Mouse (Mus musculus) liver (tissue): Measurements from ENCODE around the gene Smyd1.

ENCODE experiments used
- DNase-seq: peaks from one replicate; pipeline ENCODE4 v3.0.0-alpha.2; 2020; ENCODE audit warnings: mixed read lengths

Gene Smyd1

DNA sequence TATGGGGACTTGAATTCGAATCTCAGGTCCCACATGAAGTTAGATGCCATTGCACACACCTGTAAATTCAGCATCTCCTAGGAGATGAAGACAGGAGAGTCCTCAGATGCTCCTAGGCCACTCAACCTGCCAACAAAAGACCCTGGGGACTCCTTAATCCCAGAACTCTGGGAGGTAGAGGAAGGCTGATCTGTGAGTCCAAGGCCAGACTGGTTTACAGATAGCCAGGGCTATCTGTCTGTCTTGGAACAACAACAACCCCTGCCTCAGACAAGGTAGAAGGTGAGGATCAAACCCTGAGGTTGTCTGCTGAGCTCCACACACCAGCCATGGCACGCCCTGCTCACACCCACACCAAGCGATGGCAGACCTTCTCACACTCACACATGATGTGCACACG is 62.9 kb downstream of the Smyd1 start:
- no peak for DNase-seq

DNA sequence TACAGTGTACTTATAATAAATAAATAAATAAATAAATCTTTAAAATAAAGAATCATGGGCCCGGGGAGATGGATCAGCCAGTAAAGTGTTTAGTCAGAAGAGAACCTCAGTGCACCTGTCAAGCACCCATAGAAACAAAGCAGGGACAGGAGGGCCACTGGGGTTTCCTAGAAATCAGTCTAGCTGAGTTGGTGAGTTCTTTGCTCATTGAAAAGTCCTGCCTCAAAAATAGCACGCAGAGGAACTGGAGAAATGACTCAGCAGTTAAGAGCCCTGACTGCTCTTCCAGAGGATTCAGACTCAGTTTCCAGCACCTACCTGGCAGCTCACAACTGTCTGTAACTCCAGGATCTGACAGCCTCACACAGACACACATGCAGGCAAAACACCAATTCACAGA is 63.5 kb downstream of the Smyd1 start:
- no peak for DNase-seq

DNA sequence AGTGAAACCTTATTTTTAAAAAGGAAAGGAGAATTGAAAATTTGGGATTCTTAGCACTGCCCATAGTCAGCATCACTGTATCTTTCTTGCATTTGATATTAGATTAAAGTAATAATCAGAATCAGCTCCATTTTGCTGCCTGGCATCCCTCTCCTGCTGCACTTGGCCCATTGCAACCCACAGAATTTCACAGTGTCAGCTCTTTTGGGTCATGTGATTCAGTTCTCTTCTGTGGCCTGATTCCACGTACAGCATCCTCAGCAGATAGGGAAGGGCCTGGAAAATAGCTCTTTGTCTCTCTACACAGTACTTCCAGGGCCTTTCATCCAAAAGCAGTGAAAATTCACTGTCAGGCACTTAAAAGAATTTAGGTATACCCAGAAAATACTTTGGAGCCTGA is 64.7 kb downstream of the Smyd1 start:
- DNase-seq = no peak

DNA sequence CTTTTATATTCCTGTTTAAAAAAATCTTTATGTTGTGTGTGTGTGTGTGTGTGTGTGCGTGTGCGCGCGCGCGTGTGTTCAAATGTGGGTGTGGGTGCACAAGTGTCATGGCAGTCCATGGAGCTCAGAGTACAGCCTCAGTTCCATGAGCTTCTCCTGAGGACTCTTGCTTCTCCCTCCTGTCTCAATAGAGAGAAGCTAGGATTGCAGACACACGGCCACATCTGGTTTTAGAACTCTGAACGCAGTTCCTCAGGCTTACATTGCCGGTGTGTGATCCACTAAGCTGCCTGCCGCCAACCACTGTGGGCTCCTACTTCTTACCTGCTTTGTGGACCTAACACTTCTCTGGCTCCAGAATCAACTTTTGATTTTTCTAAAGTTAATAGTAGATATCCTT is 65.9 kb downstream of the Smyd1 start:
- no peak for DNase-seq

DNA sequence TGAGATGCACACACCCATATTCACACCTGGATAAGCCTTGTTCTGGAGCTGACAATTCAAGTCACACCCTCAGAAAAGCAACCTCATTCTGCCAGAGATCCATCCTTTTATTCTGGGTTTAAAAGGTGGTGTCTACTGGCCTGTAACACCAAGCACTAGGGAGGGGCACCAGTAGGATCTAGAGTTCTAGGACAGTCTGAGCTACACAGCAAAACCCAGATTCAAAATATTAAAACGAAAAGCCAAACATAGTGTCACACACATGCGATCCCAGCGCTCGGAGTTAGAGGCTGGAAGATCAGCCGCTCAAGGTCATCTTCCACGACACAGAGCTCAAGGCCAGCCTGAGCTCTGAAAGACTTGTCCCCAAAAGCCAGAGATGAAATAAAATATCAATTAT is 67.6 kb downstream of the Smyd1 start:
- no peak for DNase-seq

DNA sequence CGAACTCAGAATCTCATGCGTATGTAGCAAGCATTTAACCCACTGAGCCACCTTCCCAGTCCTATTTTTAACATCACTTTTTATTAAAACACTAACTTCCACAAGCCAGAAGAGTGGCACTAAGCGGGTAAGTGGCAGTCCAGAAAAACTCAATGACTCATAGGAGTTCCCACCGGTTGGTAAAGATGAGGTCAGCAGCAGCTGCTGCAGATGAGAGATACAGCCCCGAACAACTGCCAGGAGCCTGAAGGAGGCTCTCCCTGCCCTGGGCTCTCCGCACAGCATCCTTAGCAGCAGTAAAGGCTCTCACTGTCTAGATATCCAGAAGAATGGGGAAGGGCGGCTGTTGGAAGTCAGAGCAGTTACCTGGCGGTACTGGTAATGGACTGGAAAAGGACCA is 71.1 kb downstream of the Smyd1 start:
- DNase-seq = no peak

DNA sequence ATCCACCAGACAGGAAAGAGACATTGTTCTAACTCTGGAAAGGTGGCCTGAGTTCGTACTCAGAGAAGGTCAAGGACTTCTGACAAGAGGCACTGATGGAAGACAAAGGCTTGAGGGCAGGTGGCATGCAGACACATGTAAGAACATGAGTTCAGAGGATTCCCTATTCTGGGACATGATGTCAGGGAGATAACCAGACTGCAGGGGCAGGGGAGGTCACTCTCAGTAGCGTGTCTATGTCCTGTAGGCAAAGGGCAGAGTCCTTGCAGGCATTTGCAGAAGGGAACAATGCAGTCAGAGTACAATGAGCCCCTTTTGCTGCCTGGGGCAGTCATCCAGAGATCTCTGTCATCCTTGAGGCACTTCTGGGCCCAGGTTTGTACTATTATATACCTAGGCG is 72.4 kb downstream of the Smyd1 start:
- no peak for DNase-seq

DNA sequence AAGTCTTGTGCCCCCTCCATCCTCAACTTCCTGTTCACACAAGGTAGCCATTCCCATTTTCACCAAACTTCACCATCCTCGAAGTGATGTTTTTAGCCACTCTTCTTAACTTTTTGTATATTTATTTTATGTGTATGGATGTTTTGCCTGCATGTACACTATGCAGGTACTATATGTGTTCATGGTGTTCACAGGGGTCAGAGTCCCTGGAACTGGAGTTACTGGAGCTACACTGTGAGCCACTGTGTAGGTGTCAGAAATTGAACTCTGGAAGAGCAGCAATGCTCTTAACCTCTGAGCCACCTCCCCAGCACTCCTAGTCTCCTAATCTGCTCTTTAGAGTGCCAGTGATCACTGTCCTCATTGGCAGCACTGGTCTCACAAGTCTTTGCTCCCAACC is 73.6 kb downstream of the Smyd1 start:
- DNase-seq = no peak

DNA sequence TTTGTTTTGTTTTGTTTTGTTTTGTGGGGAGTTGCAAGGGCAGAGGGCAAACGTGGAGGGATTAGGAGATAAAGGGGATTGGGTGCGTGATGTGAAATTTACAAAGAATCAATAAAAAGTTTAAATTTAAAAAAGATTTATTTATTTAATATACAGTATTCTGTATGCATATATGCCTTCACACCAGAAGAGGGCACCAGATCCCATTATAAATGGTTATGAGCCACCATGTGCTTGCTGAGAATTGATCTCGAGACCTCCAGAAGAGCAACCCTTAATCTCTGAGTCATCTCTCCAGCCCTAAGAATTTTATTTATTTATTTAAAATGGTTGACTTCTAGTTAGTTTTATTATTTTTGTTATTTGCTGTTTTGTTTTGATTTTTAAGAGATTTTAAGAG is 78.8 kb downstream of the Smyd1 start:
- DNase-seq = no peak

DNA sequence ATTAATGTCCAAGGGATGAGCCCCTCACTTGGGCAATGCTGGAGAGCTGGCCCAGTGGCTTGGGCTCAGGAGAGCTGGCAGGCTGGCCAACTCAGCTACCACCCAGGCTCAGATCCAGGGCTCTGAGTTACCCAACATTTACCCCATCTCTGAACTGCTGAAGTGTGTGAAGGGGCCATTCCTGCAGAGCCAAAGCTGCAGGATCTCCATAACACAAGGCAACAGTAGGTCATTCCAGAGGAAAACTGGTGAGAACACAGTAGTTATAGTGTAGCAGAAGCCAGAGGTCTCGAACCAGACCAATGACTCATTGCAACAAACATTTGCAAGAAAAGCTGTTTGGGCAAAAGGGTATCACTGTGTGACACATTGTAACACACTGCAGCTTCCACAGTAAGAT is 79.2 kb downstream of the Smyd1 start:
- DNase-seq = no peak

DNA sequence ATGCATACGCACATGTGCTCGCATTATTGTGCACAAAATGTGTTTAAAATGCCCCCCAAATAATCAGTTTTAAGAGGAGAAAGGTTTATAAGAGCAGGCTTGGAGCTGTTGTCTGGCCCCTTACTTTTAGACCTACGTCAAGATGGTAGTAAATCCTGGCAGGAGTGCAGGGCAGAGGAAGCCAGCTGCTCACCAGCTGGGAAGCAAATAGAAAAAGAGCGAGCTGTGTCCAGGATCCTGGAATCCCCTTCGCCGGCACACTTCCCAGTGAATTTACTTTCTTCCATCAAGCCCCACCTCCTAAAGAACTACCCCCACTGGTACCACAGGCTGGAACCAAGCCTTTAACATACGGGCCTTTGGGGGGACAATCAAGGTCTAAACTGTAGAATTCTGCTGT is 81.2 kb downstream of the Smyd1 start:
- no peak for DNase-seq

DNA sequence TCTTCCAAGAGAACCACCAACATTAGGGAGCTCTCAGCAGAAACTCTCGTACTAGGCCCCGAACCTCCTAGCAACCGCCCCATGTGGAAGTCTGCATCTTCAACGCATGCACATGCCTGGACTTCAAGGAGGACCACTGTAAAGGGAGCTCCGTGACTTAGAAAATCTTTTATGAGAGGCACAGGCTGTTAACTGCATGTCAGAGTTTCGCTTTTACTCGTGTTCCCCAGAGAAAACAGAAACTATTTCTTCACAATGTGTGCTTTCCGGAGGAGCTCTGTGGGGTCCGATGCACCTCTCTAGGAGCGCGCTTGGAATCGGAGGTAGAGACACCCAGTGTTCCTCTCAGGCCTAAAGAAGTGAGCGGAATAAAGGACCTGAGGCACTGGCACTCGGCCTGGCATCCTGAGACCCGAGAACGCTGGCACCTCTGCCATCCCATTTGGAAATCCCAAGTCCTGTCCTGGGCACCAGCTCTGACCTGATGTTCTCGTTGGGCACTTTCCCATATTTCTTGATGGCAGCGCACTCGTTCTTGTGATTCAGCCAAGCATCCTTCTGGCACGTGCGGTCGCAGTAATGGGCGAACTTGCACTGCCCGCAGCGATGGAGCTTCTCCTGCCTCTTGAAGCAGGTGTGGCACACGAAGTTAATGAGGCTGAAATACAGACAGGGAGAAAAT is 82.8 kb downstream of the Smyd1 start:
- no peak for DNase-seq

DNA sequence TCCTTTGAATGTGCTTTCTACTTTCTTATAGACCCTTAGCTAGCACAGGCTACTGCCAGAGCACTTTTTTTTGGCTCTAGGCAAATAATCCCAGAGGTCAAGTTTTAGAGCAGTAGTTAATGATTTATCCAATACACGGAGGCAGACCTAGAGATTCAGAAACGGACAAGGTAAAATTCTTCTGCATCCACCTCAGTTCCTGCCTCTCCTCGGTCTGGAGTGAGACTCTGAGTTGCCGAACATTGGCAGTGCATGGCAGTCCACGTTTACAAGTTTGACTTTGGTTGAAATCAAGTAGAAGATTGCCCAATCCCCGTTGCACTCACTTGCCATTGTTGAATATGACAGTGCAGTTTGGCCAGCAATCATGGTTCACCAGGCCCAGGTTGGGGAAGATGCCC is 85.0 kb downstream of the Smyd1 start:
- no peak for DNase-seq

DNA sequence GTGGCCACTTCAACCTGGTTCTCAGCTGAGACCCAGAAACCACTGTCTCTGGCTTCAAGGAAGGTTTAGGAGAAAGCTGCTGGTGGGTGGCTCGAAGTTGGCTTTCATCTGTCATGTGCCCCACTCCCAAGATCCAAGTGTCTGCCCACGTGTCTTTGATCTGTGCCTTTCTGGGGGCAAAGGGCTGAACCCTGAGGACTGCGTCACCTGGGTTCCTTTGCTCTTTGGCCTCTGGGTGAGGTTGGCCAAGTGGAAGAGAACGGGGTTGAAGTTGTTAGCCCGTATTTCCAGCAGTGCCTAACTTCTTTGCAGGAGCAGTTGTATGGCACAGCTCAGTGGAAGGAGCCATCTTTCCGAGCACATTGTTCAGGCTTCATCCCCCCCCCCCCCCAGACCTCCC is 85.5 kb downstream of the Smyd1 start:
- no peak for DNase-seq

DNA sequence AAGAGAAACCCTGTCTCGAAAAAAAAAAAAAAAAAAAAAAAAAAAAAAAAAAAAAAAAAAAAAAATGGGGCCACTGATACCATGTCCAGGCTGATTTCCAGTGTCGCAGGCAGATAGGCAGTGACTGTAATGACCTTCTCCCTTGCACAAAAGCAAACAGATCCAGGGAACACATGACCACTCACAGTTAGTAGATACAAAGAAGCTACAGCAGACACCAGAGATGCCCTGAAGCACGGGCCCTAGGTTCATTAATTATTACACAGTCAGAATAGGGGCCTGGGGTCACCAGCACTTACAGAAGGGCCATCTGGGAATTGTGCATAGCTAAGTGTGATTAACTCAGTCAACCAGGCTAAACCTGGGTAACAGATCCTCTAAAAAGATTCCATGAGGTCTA is 86.1 kb downstream of the Smyd1 start:
- DNase-seq = no peak

DNA sequence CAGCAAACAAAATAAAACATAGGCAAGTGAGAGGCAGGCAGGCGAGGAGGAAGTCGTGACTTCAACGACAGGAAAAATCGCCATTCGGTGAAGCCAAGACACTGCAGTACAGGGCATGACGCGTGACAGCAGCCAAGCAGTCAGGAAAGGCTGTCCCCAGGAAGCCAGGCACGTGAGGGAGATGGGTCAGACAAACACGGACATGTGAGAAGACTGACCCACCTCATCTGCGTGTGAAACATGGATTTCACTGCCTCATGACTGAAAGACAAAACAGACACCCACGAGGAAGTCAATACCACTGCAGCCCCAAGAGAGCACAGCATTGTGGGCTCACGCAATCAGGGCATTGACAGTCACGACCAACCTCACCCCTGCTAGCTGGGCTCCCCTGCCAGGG is 86.9 kb downstream of the Smyd1 start:
- DNase-seq = no peak

DNA sequence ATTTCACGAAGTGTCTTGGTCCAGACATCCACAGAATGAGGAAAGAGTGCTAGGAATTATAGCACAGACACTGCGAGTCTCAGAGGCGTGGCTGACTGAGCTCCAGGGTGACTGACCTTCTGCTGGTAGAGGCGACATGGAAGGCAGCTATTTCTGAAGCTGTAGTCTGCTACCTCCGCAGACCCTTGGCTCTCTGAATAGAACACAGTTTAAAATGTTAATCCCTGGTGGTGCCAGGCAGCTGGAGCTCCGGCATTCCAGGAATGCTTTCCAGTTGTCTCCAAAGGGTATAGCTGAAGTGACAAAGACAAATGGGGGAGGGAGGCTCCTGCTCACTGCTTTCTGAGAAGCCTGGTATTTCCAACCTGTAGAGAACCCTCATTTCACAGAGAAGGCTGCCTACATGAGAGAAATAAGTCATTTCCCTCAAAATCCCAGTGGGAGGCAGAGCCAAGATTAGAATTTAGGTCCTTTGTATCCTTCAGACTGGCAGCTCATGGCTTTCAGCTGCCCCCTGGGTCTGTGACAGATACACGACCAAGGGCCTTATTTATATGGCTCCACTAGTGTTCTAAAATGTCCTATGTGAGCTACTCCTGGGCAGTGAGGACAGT is 94.8 kb downstream of the Smyd1 start:
- no peak for DNase-seq

DNA sequence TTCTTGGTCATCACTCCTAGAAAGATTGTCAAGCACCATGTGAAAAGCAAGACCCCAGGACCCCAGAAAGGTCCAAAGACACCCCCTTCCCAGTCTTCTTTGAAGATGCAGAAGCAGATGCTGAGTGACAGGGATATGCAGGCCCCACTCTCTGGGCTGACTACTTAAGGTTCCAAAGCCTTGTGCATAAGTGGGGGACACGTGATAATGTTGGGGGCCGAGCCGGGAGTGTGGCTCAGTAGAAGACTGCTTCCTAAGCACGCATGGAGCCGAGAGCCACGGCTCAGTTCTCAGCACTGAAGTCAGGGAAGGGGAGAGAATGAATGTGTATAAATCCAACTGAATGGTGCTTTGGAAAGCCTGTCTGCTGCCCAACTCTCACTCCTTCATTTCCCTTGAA is 95.5 kb downstream of the Smyd1 start:
- no peak for DNase-seq

DNA sequence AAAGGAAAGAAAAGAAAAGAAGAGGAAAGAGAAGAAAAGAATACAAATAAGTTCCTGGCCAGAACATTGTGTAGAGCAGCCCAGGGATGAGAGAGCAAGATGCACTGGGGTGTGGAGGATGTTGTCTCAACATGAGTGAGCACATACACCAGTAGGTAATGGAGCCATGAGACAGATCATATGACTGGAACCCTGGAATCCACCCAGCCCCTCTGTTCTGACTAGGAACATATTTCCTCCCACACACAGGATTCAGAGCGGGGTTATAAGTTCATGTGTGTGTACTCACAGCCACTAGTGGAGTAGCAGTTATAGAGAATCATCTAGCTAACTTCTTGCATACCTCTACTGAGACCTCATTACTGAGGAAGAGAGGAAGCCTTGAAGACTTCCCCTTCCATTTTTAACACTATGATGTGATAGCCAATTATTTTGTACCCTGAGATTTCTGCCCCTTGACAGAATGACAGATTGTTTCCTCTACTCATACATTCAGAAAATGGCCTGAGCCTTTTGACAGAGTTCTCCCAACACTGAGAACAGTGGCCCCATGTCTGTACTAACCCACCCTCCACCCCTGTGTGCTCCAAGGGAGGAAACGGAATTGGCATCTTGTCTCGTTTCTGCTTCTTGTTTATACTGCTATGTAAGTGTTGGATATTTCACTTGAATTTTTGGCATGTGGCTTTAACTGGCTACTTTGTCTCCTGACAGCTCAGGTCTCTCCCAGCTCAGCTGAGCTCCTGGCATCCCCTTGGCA is 97.7 kb downstream of the Smyd1 start:
- DNase-seq = no peak

DNA sequence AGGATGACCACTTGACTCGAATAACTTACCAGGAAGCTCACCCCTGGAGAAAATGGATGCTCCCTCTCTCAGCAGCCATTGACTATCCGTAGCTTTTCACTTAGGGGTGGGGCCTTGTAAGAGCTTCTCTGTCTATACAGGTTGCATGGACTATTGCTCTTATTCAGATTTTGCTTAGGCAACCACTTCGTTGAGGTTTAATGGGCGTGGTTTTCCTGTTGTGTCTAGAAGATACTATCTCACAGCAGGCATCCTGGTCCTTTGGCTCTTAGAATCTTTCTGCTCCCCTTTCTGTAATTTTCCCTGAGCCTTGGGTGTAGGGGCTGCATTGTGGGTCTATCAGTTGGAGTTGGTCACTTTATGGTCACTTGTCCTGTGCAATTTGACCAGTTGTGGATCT is 100.5 kb downstream of the Smyd1 start:
- DNase-seq = no peak

DNA sequence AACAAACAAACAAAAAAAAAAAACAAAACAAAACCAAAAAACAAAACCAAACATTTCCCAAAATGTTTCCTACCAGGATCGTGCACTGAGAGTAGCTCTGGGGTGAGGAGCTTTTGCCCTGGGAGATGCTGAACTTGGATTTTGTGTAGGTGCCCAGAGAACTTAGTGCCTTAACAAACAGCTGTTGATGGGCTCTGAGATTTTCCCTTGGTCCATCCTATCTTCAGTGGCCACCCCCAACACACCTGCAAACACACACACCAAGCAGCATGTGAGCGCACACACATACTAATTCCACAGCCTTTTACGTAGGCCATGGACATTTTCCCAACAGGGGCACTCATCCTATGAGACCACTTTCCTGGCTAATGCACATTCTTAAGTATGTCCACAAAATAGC is 109.6 kb downstream of the Smyd1 start:
- no peak for DNase-seq

DNA sequence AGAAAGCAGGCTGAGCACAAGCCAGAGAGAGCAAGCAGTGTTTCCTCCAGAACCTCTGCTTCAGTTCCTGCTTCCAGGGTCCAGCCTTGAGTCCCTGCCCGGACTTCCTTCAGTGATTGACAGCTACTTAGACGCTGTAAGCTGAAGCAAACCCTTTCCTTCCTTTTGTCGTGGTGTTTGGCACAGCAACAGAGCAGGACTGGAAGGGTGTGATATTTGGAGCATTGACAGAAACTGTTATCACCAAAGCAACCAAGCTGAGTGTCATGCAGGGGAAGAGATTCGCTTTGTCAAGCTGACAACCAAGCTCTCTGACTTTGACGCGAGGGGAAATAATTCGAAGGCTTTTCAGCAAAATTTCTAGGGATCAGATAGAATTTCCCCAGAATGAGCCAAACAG is 110.1 kb downstream of the Smyd1 start:
- DNase-seq = no peak

DNA sequence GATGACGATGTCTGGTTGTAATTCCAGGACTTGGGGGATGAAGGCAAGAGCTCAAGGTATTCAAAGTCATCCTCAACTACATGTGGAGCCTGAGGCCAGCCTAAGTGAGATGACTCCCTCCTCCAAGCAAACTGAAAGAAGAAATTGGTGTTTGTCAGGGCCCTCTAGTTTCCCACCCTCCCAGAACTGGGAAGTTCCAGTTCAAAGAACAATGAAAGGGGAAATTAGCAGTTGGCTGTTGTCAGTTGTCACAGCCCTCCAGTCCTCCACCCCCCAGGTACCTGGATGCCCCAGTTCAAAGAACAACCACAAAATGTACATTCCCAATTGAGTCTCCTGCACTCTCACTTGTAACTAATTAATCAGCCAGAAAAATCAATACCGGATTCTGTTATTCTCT is 113.3 kb downstream of the Smyd1 start:
- DNase-seq = no peak

DNA sequence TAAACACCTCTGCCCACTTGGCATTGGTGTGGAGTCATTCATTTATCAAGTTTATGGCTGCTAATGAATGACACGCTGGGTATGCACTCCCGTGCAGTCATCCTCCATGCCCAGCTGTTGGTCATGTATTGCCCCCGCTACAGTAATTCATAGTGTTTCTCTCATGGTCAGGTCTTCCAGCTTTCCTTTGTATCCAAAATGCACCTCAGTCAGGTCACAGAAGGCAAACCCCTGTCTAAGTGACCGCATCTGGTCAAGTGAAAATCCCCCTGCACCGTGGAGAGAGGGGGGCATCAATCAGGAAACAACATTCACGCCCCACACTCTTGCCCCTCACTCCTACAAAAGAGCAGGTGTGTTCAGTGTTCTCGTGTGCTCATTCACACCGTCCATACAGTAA is 117.9 kb downstream of the Smyd1 start:
- no peak for DNase-seq

DNA sequence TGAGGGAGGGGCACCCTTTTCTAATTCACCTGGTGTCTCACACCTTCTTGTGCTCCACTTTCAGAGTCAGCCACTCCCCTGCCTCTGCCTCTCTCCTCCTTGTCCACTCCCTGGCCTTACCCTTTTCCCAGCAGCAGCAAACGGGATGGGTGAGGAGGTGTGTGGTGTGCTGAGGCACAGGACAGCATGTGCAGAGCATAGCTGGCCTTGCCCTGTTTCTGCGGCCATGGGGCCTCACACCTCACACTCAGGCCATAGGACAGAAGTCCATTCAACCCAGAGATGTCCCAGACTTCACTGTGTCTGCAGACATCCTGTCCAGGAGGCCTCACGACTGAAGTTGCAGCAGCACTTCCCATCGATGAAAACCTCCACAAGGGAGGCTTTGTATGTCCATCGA is 118.4 kb downstream of the Smyd1 start:
- DNase-seq = no peak
